In genomic region chr19:8590954-8591353, GRCm38 (mm10) we compare ENCODE assay signal across 13 mouse cellular contexts. TPM values are rescaled to one million over a fixed set of nuclear protein-coding genes. Genes with fewer than 3 reads are reported as not detected.
DNase-seq lines count a peak whose midpoint lies in the region; ATAC-seq and TF ChIP-seq lines count a peak whose summit lies in the region.
"Had no signal": no experiment of that assay in that cellular context is flagged by ENCODE, and none has a peak within 500 bp of the region (broad histone marks: within the 10 kb centered on the region; RNA-seq: fewer than 3 reads in every experiment).

Gene Slc22a8, plus strand, starts transcription at chr19:8591254.

- peak within 1 kb of the TSS; percentile 15; the same call in 1 of the 2 replicates for H3K4me3 ChIP-seq in G1E (ENCODE audit: low read depth, low read length)
- H3K4me3 ChIP-seq: neural tube, embryonic 12.5 days had no signal

- H3K27me3 ChIP-seq in G1E (ENCODE audit: insufficient read depth, low read length): peaks cover 2% of the 10 kb centered on the region; the same call in 1 of the 2 replicates
- H3K27me3 ChIP-seq: neural tube, embryonic 12.5 days had no signal

- no peak for TF ChIP-seq CTCF in G1E (IDR thresholded peaks at IDR 0.05; ENCODE audit: low read depth, low read length)

- no peak for ATAC-seq in G1E (ENCODE audit: extremely low read depth, insufficient number of reproducible peaks, low FRiP score, poor library complexity, severe bottlenecking)
- no peak for ATAC-seq in monocyte, adult 5-6 weeks (replicated peaks; ENCODE audit: insufficient number of reproducible peaks, low FRiP score, low TSS enrichment, poor library complexity, severe bottlenecking)

- H3K9me3 ChIP-seq in G1E (replicated peaks): no peaks in the 10 kb centered on the region
- H3K9me3 ChIP-seq: neural tube, embryonic 12.5 days had no signal

- H3K4me1 ChIP-seq in G1E (ENCODE audit: insufficient read depth, low read depth, low read length): peaks cover 56% of the 10 kb centered on the region

- intact Hi-C loops in left cerebral cortex, postnatal 36 days (cut with DNase I): no loop called here

- no peaks in the 10 kb centered on the region for H3K36me3 ChIP-seq in G1E (replicated peaks)
- H3K36me3 ChIP-seq: neural tube, embryonic 12.5 days had no signal

- no peak for DNase-seq in frontal cortex, adult 2 months (ENCODE audit: extremely low spot score in 1 of 2, low spot score in 1 of 2)
- DNase-seq in frontal cortex, postnatal 10 days (ENCODE audit: low spot score in 2 of 2): no peak
- no peak for DNase-seq in layer of hippocampus, postnatal 14 days (ENCODE audit: low spot score in 2 of 2)
- DNase-seq in layer of hippocampus, adult 9-10 months (ENCODE audit: low spot score): no peak
- no peak for DNase-seq in G1E (ENCODE audit: low spot score)
- DNase-seq in left cerebral cortex, postnatal 36 days (ENCODE audit: low spot score in 2 of 2): no peak
- DNase-seq in adrenal gland, postnatal 36 days: no peak
- DNase-seq: kidney, adult 8-10 months; lung, adult 2 months; right cerebral cortex, postnatal 4 days had no signal

RNA-seq across cellular contexts. Expression of gene Slc22a8, which starts in this region (rescaled TPM):
- 24.4 and 33.8 TPM in 2 replicates for polyA plus RNA-seq in frontal cortex, adult 2 months (2012; rRNA removed)
- total RNA-seq in layer of hippocampus, postnatal 14 days (2021): 10 to 100 TPM; 17.9 to 18.8 TPM
- total RNA-seq in G1E (2014; fragmentation: Nextera tagmentation) (not detected in 2 replicates), G1E (2017) (0.06 and 0.16 TPM in 2 replicates)
- not detected in 2 replicates for polyA plus RNA-seq in G1E (2012)
- total RNA-seq in left cerebral cortex, postnatal 36 days (2021): 10 to 100 TPM; 10.7 to 14.3 TPM
- 0.21 TPM in 1 of 3 replicates, not detected in the others for total RNA-seq in monocyte, adult 5-6 weeks (2017)
- total RNA-seq in adrenal gland, postnatal 36 days (2021): under 1 TPM in 1 of 2 experiments, not detected in 1; 0.36 TPM
- polyA plus RNA-seq: heart, embryonic 14.5 days; lung, adult 2 months had no signal

Comparison
In these comparisons a context has a peak if more than half of its experiments do, and no peak if none do; other contexts are left out.
1. RNA of gene Slc22a8 (polyA plus RNA-seq): 24.4 to 33.8 TPM in frontal cortex, adult 2 months; not detected in G1E; every median in the first group is over 10 times any median in the second.